Mouse (Mus musculus) midbrain, postnatal 0 days (tissue): Measurements from ENCODE around the gene Nr1h4. TPM values are rescaled to one million over a fixed set of nuclear protein-coding genes. Genes with fewer than 3 reads are reported as not detected.
A peak's percentile ranks its signal among the peaks of the same experiment; 100 is the strongest.

ENCODE experiments used
- ATAC-seq: fragments of 200-750 bp; cut with Nextera tagmentation; 2 replicates; pipeline ENCODE4 v1.8.0; 2017; ENCODE audit warnings: moderate number of reproducible peaks, mild to moderate bottlenecking, moderate TSS enrichment, moderate library complexity; ENCODE audit not compliant: low FRiP score
- DNase-seq: peaks from one replicate; pipeline ENCODE4 v3.0.0-alpha.2; 2015; ENCODE audit warnings: low spot score
- H3K27ac ChIP-seq: fragments of 300-500 bp; sonication (generic); 2 replicates; pipeline ENCODE4 v1.5.1; 2014; ENCODE audit warnings: low read depth, mild to moderate bottlenecking, low read length, mixed read lengths
- H3K27me3 ChIP-seq: fragments of 300-500 bp; sonication (generic); 2 replicates; pipeline ENCODE4 v1.6.1; 2014; ENCODE audit warnings: low read length, control low read depth, mixed read lengths; ENCODE audit not compliant: insufficient read depth
- H3K36me3 ChIP-seq: fragments of 300-500 bp; sonication (generic); 2 replicates; pipeline ENCODE4 v1.6.1; 2014; ENCODE audit warnings: low read length, control low read depth, mixed read lengths; ENCODE audit not compliant: insufficient read depth
- H3K4me1 ChIP-seq: fragments of 300-500 bp; sonication (generic); 2 replicates; pipeline ENCODE4 v1.6.1; 2014; ENCODE audit warnings: mild to moderate bottlenecking, control low read depth, antibody characterized with exemption, low read length, mixed read lengths; ENCODE audit not compliant: insufficient read depth
- H3K4me2 ChIP-seq: fragments of 300-500 bp; sonication (generic); 2 replicates; pipeline ENCODE4 v1.6.1; 2014; ENCODE audit warnings: low read depth, mild to moderate bottlenecking, low read length, mixed read lengths; ENCODE audit not compliant: poor library complexity, severe bottlenecking
- H3K4me3 ChIP-seq: fragments of 300-500 bp; sonication (generic); 2 replicates; pipeline ENCODE4 v1.5.1; 2014; ENCODE audit warnings: low read depth, mild to moderate bottlenecking, low read length, moderate library complexity
- H3K9ac ChIP-seq: fragments of 300-500 bp; sonication (generic); replicated peaks from 2 replicates; pipeline ENCODE4 v1.6.1; 2014; ENCODE audit warnings: mild to moderate bottlenecking, low read length, moderate library complexity, mixed read lengths; ENCODE audit not compliant: poor library complexity, severe bottlenecking
- H3K9me3 ChIP-seq: fragments of 300-500 bp; sonication (generic); 2 replicates; pipeline ENCODE4 v1.6.1; 2016; ENCODE audit warnings: low read length, control low read depth
- CTCF ChIP-seq: IDR thresholded peaks from 2 replicates; pipeline ENCODE4 v1.5.1; 2016; ENCODE audit warnings: antibody characterized with exemption, mild to moderate bottlenecking
- WGBS: fragments of 180-500 bp; shearing (Covaris S2); extraction: QIAGEN DNeasy Blood & Tissue Kit; methylation state at CpG from one replicate; pipeline ENCODE4 v1.1.7; 2014; 5-methylcytosine and 5-hydroxymethylcytosine counted together
- polyA plus RNA-seq: library from polyadenylated mRNA; unstranded; fragments of >200 nt; fragmentation: Nextera tagmentation; extraction: Ambion mirVana; gene quantifications from 2 replicates; pipeline ENCODE4 v1.2.1, GENCODE M21; 2015
- total RNA-seq: library from RNA; depleted of rRNA; stranded (reverse); fragments of >200 nt; gene quantifications from 2 replicates; pipeline ENCODE4 v1.2.3, GENCODE M21; 2014

Gene Nr1h4
- total and polyA plus RNA-seq, 2 experiments from 2014 or later, result not detected

GRCm38 (mm10) chr10:89531194-89531634, 2.2 kb downstream of the Nr1h4 start:
- no peak overlapping the region for H3K9ac ChIP-seq
- 36% methylated on average over 5 of the region's 5 CpGs for WGBS
- no peaks in the 10 kb centered on the region for H3K4me1 ChIP-seq
- no peak for TF ChIP-seq CTCF
- no peak overlapping the region for H3K4me3 ChIP-seq
- no peaks in the 10 kb centered on the region for H3K36me3 ChIP-seq
- peak; percentile 79 for DNase-seq
- peak; percentile 60; the same call in 1 of the 2 replicates for ATAC-seq
- H3K27me3 ChIP-seq, result no peaks in the 10 kb centered on the region
- H3K9me3 ChIP-seq, result no peaks in the 10 kb centered on the region
- no peak overlapping the region for H3K27ac ChIP-seq
- H3K4me2 ChIP-seq, result no peak overlapping the region

DNA sequence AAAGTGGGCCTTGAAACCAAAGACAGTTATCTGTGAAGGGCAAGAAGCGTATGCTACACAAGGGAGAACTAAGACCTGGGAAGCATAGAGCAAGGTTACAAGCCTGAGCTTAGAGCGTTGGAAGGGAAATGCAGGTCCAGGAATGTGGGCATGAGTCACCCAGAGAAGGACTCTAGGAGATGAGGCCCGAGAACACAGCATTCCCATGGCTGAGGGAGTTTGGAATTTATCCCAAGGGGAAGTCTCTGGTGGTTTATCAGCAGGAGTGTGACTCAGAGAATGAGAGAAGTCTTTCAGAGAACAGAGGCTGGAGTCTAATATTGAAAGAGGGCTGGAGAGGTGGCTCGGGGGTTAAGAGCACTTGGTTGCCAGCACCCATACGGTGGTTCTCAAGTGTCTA, 6.3 kb downstream of the Nr1h4 start:
- Histone ChIP-seq H3K9ac (no peak overlapping the region), H3K9me3 (no peaks in the 10 kb centered on the region), H3K27me3 (no peaks in the 10 kb centered on the region), H3K4me1 (no peaks in the 10 kb centered on the region), H3K27ac (no peak overlapping the region), H3K4me3 (no peak overlapping the region), H3K4me2 (no peak overlapping the region), H3K36me3 (no peaks in the 10 kb centered on the region)
- no peak for TF ChIP-seq CTCF
- WGBS, result 89% methylated on average over 5 of the region's 5 CpGs
- DNase-seq (no peak), ATAC-seq (no peak)

DNA sequence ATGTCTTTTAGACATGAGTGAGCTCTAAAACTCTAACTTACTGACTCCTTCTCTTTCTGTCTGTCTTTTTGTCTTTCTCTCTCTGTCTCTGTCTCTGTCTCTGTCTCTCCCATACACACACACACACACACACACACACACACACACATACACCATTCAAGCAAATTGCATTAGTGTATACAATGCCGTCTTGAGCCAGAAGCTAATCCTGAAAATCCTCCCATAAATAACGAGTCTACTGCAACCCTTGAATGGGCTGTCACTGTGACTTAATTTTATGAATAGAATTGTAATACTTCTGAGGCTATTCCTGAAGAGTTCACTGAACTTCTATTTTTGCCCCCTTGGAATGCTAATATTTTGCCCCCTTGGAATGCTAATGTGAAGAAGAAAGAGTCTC, 7.6 kb downstream of the Nr1h4 start:
- Histone ChIP-seq H3K4me2 (no peak overlapping the region), H3K9ac (no peak overlapping the region), H3K4me3 (no peak overlapping the region), H3K4me1 (no peaks in the 10 kb centered on the region), H3K36me3 (no peaks in the 10 kb centered on the region), H3K27ac (no peak overlapping the region), H3K27me3 (no peaks in the 10 kb centered on the region), H3K9me3 (no peaks in the 10 kb centered on the region)
- DNase-seq (no peak), ATAC-seq (no peak)
- 25% methylated on average over 2 of the region's 2 CpGs for WGBS
- TF ChIP-seq CTCF, result no peak

- H3K4me1 ChIP-seq, result no peaks in the 10 kb centered on the region
- no peak for TF ChIP-seq CTCF
- no peak overlapping the region for H3K9ac ChIP-seq
- H3K4me3 ChIP-seq, result no peak overlapping the region
- DNase-seq (no peak), ATAC-seq (no peak)
- H3K9me3 ChIP-seq, result no peaks in the 10 kb centered on the region
- no peak overlapping the region for H3K27ac ChIP-seq
- no peaks in the 10 kb centered on the region for H3K36me3 ChIP-seq
- 90% methylated on average over 7 of the region's 7 CpGs for WGBS
- H3K4me2 ChIP-seq, result no peak overlapping the region
- no peaks in the 10 kb centered on the region for H3K27me3 ChIP-seq
Observed at GRCm38 (mm10) chr10:89522481-89522880, 10.9 kb downstream of the Nr1h4 start.

DNA sequence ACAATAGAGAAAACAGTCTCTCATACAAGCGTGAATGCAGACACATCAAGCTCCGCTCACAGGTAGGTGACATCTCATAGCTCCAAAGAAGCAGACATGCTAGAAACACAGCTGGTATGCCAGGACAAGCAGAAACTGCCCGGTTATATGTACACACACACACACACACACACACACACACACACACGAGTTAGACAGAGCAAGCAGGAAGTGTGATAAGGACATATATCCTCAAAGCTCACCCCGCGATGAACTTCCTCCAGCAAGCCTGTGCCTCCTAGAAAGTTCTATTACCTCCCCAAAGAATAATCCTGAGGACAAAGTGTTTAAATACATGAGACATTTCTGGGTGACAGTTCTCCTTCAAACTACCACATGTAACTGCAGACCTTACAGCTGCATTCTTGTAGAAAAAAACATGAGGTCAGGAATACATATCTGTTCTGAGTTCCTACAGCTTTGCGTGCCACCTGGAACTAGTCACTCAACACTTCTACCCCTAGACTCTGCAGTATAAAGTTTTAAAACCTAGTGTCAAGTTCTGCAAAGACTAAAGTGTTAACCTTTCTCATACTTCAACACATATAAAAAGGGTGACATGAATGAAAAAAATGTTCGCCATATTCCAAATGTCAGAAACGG, 11.5 kb downstream of the Nr1h4 start:
- no peaks in the 10 kb centered on the region for H3K36me3 ChIP-seq
- H3K4me1 ChIP-seq, result no peaks in the 10 kb centered on the region
- WGBS, result 94% methylated on average over 9 of the region's 9 CpGs
- no peaks in the 10 kb centered on the region for H3K9me3 ChIP-seq
- no peak overlapping the region for H3K4me3 ChIP-seq
- DNase-seq (no peak), ATAC-seq (no peak)
- no peaks in the 10 kb centered on the region for H3K27me3 ChIP-seq
- H3K27ac ChIP-seq, result no peak overlapping the region
- H3K9ac ChIP-seq, result no peak overlapping the region
- H3K4me2 ChIP-seq, result no peak overlapping the region
- no peak for TF ChIP-seq CTCF

GRCm38 (mm10) chr10:89520381-89520780, 13.0 kb downstream of the Nr1h4 start:
- Histone ChIP-seq H3K9me3 (no peaks in the 10 kb centered on the region), H3K9ac (no peak overlapping the region), H3K4me3 (no peak overlapping the region), H3K4me1 (no peaks in the 10 kb centered on the region), H3K4me2 (no peak overlapping the region), H3K27ac (no peak overlapping the region), H3K36me3 (no peaks in the 10 kb centered on the region), H3K27me3 (no peaks in the 10 kb centered on the region)
- DNase-seq (no peak), ATAC-seq (no peak)
- TF ChIP-seq CTCF, result no peak
- WGBS, result 89% methylated on average over 4 of the region's 4 CpGs
